Mouse (Mus musculus) lung, adult 2 months (tissue): ENCODE measurements at regions not wholly inside any gene's neighbourhood (a gene's known extent, or its start where the extent isn't known, plus 50 kb on each side); places are given as distances from the start of the nearest gene placed in this dataset.

Experiments used
- CTCF ChIP-seq: fragments of 200-500 bp; IDR thresholded peaks from 2 replicates; pipeline ENCODE4 v1.5.1; 2011; ENCODE audit warnings: mild to moderate bottlenecking, low read length, control low read depth; ENCODE audit not compliant: insufficient read depth
- POLR2A ChIP-seq: fragments of 200-500 bp; IDR thresholded peaks from 2 replicates; pipeline ENCODE4 v1.6.1; 2011; ENCODE audit warnings: low read depth, mild to moderate bottlenecking, control low read depth, low read length, borderline replicate concordance; ENCODE audit errors: extremely low read depth

GRCm38 (mm10) chr12:102076298-102076697 is 52.2 kb upstream of the Slc24a4 start:
- TF ChIP-seq POLR2A: no peak
- TF ChIP-seq CTCF: no peak
